Mouse (Mus musculus) cortical plate, adult 2 months (tissue): ENCODE data around the gene Spata45. TPM values are rescaled to one million over a fixed set of nuclear protein-coding genes. Genes with fewer than 3 reads are reported as not detected.

Source experiments
- H3K27ac ChIP-seq: fragments of 200-500 bp; 2 replicates; pipeline ENCODE4 v1.5.1; 2012; ENCODE audit warnings: low read length, control low read depth, inconsistent platforms; ENCODE audit not compliant: insufficient read depth
- H3K4me1 ChIP-seq: fragments of 200-500 bp; 2 replicates; pipeline ENCODE4 v1.6.1; 2011; ENCODE audit warnings: low read length; ENCODE audit not compliant: control insufficient read depth, insufficient read depth
- H3K4me3 ChIP-seq: fragments of 200-500 bp; 2 replicates; pipeline ENCODE4 v1.5.1; 2011; ENCODE audit warnings: mild to moderate bottlenecking, low read length, control low read depth; ENCODE audit not compliant: insufficient read depth
- CTCF ChIP-seq: fragments of 200-500 bp; IDR thresholded peaks from 2 replicates; pipeline ENCODE4 v1.5.1; 2011; ENCODE audit warnings: mild to moderate bottlenecking, control low read depth, low read length; ENCODE audit not compliant: insufficient read depth; ENCODE audit errors: extremely low read depth
- POLR2A ChIP-seq: fragments of 200-500 bp; IDR thresholded peaks from 2 replicates; pipeline ENCODE4 v1.6.1; 2011; ENCODE audit warnings: mild to moderate bottlenecking, low read length, control low read depth; ENCODE audit not compliant: insufficient read depth; ENCODE audit errors: extremely low read depth
- polyA plus RNA-seq: library from polyadenylated mRNA; depleted of rRNA; stranded (reverse); fragments of >200 nt; gene quantifications from 2 replicates; pipeline ENCODE4 v1.2.3, GENCODE M21; 2012

Spata45 gene
- polyA plus RNA-seq, 1 experiment, result not detected

DNA sequence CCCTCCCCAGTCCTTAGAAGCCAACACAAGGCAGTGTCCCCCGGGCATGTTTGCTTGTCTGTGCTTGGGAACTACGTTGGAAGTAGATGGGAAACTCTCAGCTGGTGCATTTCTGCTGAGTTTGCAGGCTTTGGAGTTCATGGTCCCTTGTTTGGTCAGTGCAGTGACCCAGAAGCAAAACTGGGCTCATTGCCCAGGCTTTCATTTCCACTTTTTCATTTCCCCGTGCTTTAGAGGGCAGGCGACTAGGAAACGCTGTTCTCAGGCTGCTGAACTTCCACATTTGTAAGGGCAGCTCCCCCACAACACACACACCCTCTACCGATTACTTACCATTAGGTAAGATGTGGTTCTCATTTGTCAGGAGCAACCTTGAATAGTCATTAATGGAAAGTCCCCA, 36.6 kb downstream of the Spata45 start:
- Histone ChIP-seq H3K4me3 (no peak overlapping the region), H3K27ac (peak overlapping the region; percentile 33; the same call in 1 of the 2 replicates), H3K4me1 (no peaks in the 10 kb centered on the region)
- TF ChIP-seq CTCF (no peak), POLR2A (no peak)

DNA sequence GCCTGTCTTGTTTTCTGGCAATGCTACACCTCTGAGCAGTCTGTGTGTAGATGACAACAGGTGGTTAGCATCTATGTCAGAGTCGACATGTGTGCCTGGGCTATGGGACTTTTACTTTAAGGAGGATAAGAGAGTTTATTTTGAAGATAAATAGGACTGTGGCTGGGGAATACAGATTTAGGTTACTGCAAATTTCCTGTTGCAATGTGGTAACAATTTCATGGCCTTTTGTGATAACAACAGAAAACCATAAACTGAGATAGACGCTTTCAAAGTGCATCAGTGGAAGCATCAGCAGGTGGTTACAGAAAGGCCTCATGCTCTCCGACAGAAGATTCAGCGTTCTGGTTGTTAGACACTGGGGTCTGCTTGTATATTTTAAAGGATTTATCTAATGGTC, 37.0 kb downstream of the Spata45 start:
- TF ChIP-seq CTCF, result no peak
- TF ChIP-seq POLR2A, result no peak
- H3K4me1 ChIP-seq, result no peaks in the 10 kb centered on the region
- H3K27ac ChIP-seq, result no peak overlapping the region
- H3K4me3 ChIP-seq, result no peak overlapping the region

DNA sequence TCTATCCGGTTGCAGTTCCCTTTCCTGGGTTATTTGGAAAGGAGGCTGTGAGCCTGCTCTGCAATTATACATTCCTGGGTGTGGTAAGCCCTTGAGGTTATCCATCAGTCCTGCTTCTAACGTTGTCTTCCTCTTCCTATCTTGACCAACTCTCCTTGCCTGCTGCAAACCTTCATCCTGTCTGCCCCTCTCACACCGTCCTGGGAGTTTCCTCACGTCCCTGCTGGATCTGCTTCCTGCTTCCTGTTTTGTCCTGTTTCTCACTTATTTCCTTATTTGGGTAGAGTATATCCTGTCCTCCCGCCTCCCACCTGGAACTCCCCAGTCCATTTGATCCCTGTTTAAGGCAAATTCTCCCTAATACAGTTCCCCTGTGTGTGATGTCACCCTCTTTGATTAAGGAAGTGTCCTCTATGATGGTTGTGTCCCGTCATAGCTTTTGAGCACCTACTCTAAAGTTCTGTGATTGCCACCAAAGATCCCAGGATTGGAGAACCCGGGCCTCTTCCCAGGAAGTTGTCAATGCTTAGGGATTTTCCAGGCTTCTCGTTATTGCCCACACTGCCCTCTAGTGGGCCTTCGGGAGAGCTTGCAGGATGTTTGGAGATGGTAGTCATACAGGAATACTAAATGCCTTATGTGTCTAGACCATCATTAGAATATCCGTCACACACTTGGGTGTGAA, 38.9 kb downstream of the Spata45 start:
- no peak overlapping the region for H3K27ac ChIP-seq
- no peaks in the 10 kb centered on the region for H3K4me1 ChIP-seq
- H3K4me3 ChIP-seq, result no peak overlapping the region
- TF ChIP-seq POLR2A, result no peak
- peak; percentile 79 for TF ChIP-seq CTCF

DNA sequence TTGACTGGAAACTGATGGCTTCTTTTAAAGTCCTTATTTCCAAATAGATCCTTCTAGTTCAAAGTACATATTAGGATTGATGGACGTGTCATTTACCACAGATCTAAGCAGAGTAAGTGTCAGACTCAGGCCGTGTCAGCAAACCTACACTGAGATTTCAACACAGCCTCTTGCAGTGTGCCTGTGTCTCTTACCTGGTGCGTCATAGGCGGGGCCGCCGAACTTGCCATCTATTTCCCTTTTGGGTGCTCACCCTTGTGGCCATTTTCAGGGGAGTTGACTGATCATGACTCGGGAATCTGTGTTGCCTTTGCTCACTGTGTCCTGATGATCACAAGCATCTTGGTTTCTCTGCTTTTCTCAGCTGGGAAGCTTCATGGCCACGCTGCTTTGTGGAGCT, 46.8 kb downstream of the Spata45 start:
- no peak overlapping the region for H3K27ac ChIP-seq
- no peaks in the 10 kb centered on the region for H3K4me1 ChIP-seq
- TF ChIP-seq CTCF (no peak), POLR2A (no peak)
- no peak overlapping the region for H3K4me3 ChIP-seq

DNA sequence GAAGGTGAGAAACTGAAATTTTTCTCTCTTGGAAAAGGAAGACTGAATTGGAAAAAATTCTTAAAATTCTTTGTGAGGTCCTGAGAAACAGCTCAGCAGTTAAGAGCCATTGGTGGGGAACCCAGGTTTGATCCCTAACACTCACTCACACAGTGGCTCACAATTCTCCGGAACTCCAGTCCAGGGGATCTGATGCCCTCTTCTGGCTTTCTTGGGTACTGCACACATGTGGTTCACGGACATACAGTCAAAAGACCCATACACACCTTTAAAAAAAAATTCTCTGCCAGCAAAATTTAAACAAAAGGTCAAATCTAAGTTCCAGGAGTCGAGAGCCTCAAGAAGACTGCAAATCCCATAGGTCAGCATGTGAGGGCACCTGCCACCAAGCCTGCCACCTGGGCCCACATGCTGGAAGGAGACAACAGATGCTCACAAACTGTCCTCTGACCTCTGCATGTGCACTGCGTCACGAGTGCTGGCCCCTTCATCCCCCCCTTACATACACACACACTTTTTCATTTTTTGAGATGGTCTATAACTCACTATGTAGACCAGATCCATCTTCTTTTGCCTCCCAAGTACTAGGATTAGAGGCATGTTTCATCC, 48.6 kb downstream of the Spata45 start:
- no peak overlapping the region for H3K27ac ChIP-seq
- no peak overlapping the region for H3K4me3 ChIP-seq
- TF ChIP-seq CTCF, result peak; percentile 43
- no peak for TF ChIP-seq POLR2A
- no peaks in the 10 kb centered on the region for H3K4me1 ChIP-seq

DNA sequence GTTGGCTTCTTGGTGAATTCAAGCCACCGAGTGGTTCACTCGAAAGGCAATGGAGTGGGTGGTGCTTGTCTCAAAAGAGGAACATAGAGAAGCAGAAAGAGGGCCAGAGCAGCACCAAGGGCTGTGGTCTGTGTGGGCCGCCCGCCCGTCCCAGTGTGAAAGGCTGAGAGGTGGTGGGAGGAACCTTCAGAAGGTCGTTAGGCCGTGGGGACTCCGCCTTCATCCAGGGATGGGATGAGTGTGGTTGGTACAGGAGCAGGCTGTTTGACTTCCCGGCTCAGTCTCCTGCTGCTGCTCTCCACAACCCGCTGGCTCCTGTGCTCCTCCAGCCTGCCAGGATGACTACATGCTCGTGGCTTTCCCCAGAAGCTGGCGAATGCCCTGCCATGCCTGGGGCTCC, 49.2 kb downstream of the Spata45 start:
- H3K4me3 ChIP-seq, result no peak overlapping the region
- TF ChIP-seq POLR2A (no peak), CTCF (no peak)
- no peaks in the 10 kb centered on the region for H3K4me1 ChIP-seq
- H3K27ac ChIP-seq, result no peak overlapping the region

DNA sequence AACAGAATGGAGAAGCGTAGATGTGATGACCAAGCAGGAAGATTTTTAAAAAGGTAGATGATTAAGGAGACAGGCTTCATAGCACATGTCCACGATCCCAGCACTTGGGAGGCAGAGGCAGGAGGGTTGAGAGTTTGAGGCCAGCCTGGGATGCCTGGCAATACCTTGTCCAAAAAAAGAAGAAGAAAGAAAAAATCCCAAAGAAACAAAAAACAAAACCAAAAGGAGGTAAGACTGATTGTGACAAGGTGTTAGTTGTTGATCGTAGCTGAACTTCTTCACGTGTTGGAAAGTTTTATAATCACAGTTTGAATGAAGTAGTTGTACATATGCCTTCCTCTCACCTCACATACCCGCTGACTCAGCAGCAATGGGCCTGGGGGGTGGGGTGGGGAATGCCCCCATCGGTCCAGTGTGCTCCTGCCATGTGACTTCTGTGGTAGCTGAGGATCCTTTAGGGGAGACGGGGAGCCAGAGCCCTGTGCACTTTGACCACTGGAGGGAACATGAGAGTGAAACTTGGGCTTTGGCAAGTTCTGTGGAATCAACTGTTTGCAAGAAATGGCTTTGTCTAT, 50.0 kb downstream of the Spata45 start:
- Histone ChIP-seq H3K4me3 (no peak overlapping the region), H3K4me1 (no peaks in the 10 kb centered on the region), H3K27ac (no peak overlapping the region)
- TF ChIP-seq POLR2A (no peak), CTCF (no peak)

DNA sequence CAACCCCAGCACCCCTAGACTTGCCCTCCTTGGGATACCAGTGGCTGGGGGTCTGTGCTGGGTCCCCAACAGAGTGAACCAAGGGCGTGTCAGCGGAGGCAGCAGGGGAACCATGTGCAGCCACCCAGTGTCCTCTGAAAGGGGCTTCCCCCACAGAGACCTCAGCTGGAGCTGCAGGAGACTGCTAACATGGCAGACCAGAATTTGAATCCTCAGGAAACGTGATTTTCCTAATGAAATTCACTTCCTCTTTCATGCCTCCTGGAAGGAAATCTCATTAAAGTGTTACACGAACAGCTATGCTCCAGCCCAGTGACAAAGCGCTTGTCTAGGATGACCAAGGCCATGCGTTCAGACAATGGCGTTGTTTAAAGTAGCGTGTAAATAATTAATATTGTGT, 50.5 kb downstream of the Spata45 start:
- Histone ChIP-seq H3K4me3 (no peak overlapping the region), H3K4me1 (no peaks in the 10 kb centered on the region), H3K27ac (no peak overlapping the region)
- TF ChIP-seq CTCF, result no peak

DNA sequence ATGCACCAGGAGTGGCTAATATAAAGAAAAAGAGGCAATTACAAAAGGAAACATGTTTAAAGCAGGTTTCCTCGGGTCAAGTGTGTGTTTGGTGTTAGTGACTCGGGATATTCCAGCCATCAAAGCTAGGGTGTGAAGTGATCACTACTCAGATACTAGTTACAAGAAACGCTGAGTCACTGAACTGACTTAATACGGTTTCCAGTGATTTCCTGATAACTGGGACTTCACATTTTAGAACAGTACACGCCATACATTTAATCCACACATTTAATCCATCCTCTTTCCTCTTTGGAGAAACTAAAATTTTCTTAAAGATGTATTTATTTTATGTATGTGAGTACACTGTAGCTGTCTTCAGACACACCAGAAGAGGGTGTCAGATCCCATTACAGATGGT, 51.5 kb downstream of the Spata45 start:
- Histone ChIP-seq H3K4me1 (peaks cover 3% of the 10 kb centered on the region), H3K27ac (no peak overlapping the region), H3K4me3 (no peak overlapping the region)
- no peak for TF ChIP-seq CTCF
- TF ChIP-seq POLR2A, result no peak

DNA sequence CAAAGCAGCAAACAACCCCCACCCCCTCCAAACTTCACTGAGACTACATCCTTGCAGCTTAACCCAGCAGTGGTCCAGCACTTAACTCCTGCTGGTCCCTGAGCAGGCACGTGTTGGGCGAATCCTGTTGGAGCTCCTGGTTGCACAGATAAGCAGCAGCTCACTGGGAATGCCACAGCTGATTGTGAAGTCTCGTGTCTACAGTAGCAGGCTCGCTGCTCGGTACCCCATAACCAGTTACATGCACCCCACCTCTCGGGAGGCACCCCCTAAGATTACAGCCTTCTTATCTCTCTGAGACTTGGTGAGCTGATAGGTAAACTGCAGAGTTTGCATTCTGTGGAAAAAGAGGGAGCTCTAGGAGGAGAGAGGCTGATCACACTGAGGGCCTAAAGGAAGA, 52.9 kb downstream of the Spata45 start:
- Histone ChIP-seq H3K27ac (no peak overlapping the region), H3K4me3 (no peak overlapping the region), H3K4me1 (peaks cover 5% of the 10 kb centered on the region)
- TF ChIP-seq POLR2A, result no peak
- no peak for TF ChIP-seq CTCF
